Mouse (Mus musculus) spleen, postnatal 0 days (tissue): Measurements from ENCODE around the gene Teddm1a. TPM values are rescaled to one million over a fixed set of nuclear protein-coding genes. Genes with fewer than 3 reads are reported as not detected.

Source experiments
- polyA plus RNA-seq: library from polyadenylated mRNA; unstranded; fragments of >200 nt; fragmentation: Nextera tagmentation; extraction: Ambion mirVana; gene quantifications from 2 replicates; pipeline ENCODE4 v1.2.1, GENCODE M21; 2015

The Teddm1a gene
- not detected in 2 replicates for polyA plus RNA-seq

GRCm38 (mm10) chr1:153891442-153891841 lies at the start of gene Teddm1a:
TSS of gene Teddm1a (plus strand) at chr1:153891742.

GRCm38 (mm10) chr1:153844042-153844441 lies 47.5 kb upstream of the Teddm1a start, which contains the start of gene Rgsl1:
TSS of gene Rgsl1 (minus strand) at chr1:153844142.

DNA sequence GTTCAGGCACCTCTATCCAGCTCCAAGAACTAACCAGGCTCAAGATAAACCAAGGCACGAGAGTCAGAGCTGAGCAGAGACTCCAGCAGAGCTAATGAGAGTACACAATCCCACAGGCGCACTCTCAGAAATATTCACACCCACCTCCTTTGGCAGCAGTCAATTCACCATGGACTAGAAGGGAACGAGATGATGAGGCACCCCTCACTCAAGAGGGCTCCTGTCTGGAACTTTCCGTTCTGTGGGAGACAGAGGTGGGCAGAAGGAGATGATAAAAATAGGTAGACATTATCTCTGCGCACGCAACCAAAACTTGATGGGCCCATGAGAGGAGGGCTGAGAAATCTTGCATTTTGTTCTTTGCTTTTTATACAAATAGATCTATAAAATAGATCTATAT lies 17.5 kb upstream of the Teddm1a start, which contains the start of gene Teddm1b:
TSS of gene Teddm1b (plus strand) at position 301 of the 400 bp plus-strand sequence.

DNA sequence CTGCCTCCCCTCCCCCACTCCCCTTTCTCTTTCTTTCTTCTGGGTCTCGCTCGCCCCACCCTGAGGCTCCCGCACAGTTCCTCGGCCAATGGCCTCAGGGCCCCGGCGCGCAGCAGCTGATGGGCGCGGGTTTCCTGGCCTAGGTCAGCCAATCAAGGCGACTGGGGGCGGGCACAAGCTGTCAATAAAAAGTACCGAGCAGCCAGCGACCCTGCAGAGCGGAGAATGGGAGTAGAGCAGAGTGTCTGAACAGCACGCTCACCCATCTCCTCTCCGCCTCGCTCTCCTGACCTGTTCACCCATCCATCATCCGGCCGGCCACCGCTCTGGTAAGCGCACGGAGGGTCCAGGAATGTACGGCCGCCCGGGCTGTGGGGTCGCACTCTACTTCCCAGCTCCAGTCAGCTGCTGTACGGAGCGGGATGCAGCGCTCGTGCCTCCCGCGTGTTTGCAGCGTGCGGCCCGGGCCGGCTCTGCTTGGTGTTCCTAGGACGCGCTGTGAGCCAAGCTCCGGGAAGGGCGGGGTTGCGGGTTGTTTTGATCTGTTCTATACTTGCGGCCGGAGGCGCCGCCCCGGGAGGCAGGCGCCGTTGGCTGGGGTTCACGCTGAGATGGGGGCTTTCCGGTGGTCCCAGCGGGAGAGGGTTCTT lies 8.3 kb downstream of the Teddm1a start, which contains the start of the genes Glul and Teddm2:
TSS of gene Glul (plus strand) at position 214 of the 650 bp plus-strand sequence.
TSS of gene Teddm2 (minus strand) at position 498 of the 650 bp plus-strand sequence.

Other genes starting within 250 kb of the Teddm1a start
- gene Rgs8, start 238.7 kb upstream of the Teddm1a start, polyA plus RNA-seq, result 0.02 and 0.07 TPM in 2 replicates
- gene Rgs16, start 151.4 kb upstream of the Teddm1a start, polyA plus RNA-seq, result 0.75 and 0.87 TPM in 2 replicates
- 44.9 and 51.2 TPM in 2 replicates for gene Rnasel, start 142.3 kb upstream of the Teddm1a start, polyA plus RNA-seq
- gene Rgsl1, start 47.6 kb upstream of the Teddm1a start, polyA plus RNA-seq, result 0.05 TPM in 1 of 2 replicates, not detected in the other
- 0.10 and 0.11 TPM in 2 replicates for gene Teddm1b, start 17.4 kb upstream of the Teddm1a start, polyA plus RNA-seq
- 138 and 152 TPM in 2 replicates for gene Glul, start 8.2 kb downstream of the Teddm1a start, polyA plus RNA-seq
- 0.87 and 0.98 TPM in 2 replicates for gene Teddm2, start 8.5 kb downstream of the Teddm1a start, polyA plus RNA-seq